In genomic region chr7:135452366-135452765, GRCm38 (mm10) we compare ENCODE assay signal across 26 mouse cellular contexts. TPM values are rescaled to one million over a fixed set of nuclear protein-coding genes. Genes with fewer than 3 reads are reported as not detected.
DNase-seq lines count a peak whose midpoint lies in the region; ATAC-seq and TF ChIP-seq lines count a peak whose summit lies in the region.
"Had no signal": no experiment of that assay in that cellular context is flagged by ENCODE, and none has a peak within 500 bp of the region (broad histone marks: within the 10 kb centered on the region; RNA-seq: fewer than 3 reads in every experiment).

No protein-coding gene starts in this region.

- no peak overlapping the region for H3K4me2 ChIP-seq in hindbrain, embryonic 15.5 days
- H3K4me2 ChIP-seq in midbrain, postnatal 0 days (ENCODE audit: low read depth, low read length, poor library complexity, severe bottlenecking) = no peak overlapping the region
- no peak overlapping the region for H3K4me2 ChIP-seq in midbrain, embryonic 13.5 days (replicated peaks)
- H3K4me2 ChIP-seq: embryonic facial prominence, embryonic 12.5 days; forebrain, embryonic 13.5 days; forebrain, embryonic 15.5 days had no signal

- no peaks in the 10 kb centered on the region for H3K27me3 ChIP-seq in hindbrain, embryonic 15.5 days
- H3K27me3 ChIP-seq in hindbrain, embryonic 10.5 days (ENCODE audit: insufficient read depth, poor library complexity, severe bottlenecking) = no peaks in the 10 kb centered on the region
- no peaks in the 10 kb centered on the region for H3K27me3 ChIP-seq in midbrain, postnatal 0 days (ENCODE audit: insufficient read depth, low read length)
- no peaks in the 10 kb centered on the region for H3K27me3 ChIP-seq in midbrain, embryonic 13.5 days
- H3K27me3 ChIP-seq: embryonic facial prominence, embryonic 12.5 days; forebrain, embryonic 13.5 days; forebrain, embryonic 15.5 days had no signal

- no peak for TF ChIP-seq CTCF in midbrain, postnatal 0 days (IDR thresholded peaks at IDR 0.05)

- ATAC-seq in hindbrain, embryonic 15.5 days (ENCODE audit: low FRiP score, low read depth) = no peak
- no peak for ATAC-seq in midbrain, postnatal 0 days (ENCODE audit: low FRiP score)
- no peak for ATAC-seq in midbrain, embryonic 13.5 days
- ATAC-seq: CD4-positive, CD25-positive, alpha-beta regulatory T cell, adult 4 months; forebrain, embryonic 13.5 days; forebrain, embryonic 15.5 days; forebrain, postnatal 0 days had no signal

- WGBS in hindbrain, embryonic 15.5 days = 64% methylated on average over 1 of the region's 1 CpGs
- WGBS in hindbrain, embryonic 10.5 days = 88% methylated on average over 1 of the region's 1 CpGs
- 40% methylated on average over 1 of the region's 1 CpGs for WGBS in midbrain, postnatal 0 days
- 73% methylated on average over 1 of the region's 1 CpGs for WGBS in midbrain, embryonic 13.5 days

- H3K4me1 ChIP-seq in hindbrain, embryonic 15.5 days (replicated peaks) = 0 out of 2 replicates have a peak, but pooled peaks cover 7% of the 10 kb centered on the region
- H3K4me1 ChIP-seq in hindbrain, embryonic 10.5 days (replicated peaks) = no peaks in the 10 kb centered on the region
- H3K4me1 ChIP-seq in midbrain, postnatal 0 days (ENCODE audit: insufficient read depth, low read length) = no peaks in the 10 kb centered on the region
- H3K4me1 ChIP-seq in midbrain, embryonic 13.5 days (replicated peaks) = no peaks in the 10 kb centered on the region
- H3K4me1 ChIP-seq: embryonic facial prominence, embryonic 10.5 days; embryonic facial prominence, embryonic 12.5 days; forebrain, embryonic 13.5 days; forebrain, embryonic 15.5 days had no signal

- H3K9ac ChIP-seq in hindbrain, embryonic 15.5 days = no peak overlapping the region
- no peak overlapping the region for H3K9ac ChIP-seq in midbrain, postnatal 0 days (replicated peaks; ENCODE audit: low read length, poor library complexity, severe bottlenecking)
- H3K9ac ChIP-seq in midbrain, embryonic 13.5 days (replicated peaks) = no peak overlapping the region
- H3K9ac ChIP-seq: embryonic facial prominence, embryonic 12.5 days; forebrain, embryonic 13.5 days; forebrain, embryonic 15.5 days; forebrain, postnatal 0 days had no signal

- no peaks in the 10 kb centered on the region for H3K36me3 ChIP-seq in hindbrain, embryonic 15.5 days
- no peaks in the 10 kb centered on the region for H3K36me3 ChIP-seq in hindbrain, embryonic 10.5 days
- H3K36me3 ChIP-seq in midbrain, postnatal 0 days (ENCODE audit: insufficient read depth, low read length) = no peaks in the 10 kb centered on the region
- H3K36me3 ChIP-seq in midbrain, embryonic 13.5 days = no peaks in the 10 kb centered on the region
- H3K36me3 ChIP-seq: embryonic facial prominence, embryonic 10.5 days; embryonic facial prominence, embryonic 12.5 days; forebrain, embryonic 15.5 days; G1E had no signal

- H3K4me3 ChIP-seq in hindbrain, embryonic 15.5 days = no peak overlapping the region
- no peak overlapping the region for H3K4me3 ChIP-seq in hindbrain, embryonic 10.5 days
- no peak overlapping the region for H3K4me3 ChIP-seq in midbrain, postnatal 0 days (ENCODE audit: low read depth, low read length)
- H3K4me3 ChIP-seq in midbrain, embryonic 13.5 days (replicated peaks) = no peak overlapping the region
- H3K4me3 ChIP-seq: embryonic facial prominence, embryonic 10.5 days; embryonic facial prominence, embryonic 12.5 days; forebrain, embryonic 13.5 days; forebrain, embryonic 15.5 days had no signal

- DNase-seq in cerebellum, adult 9-10 months = peak; percentile 4
- no peak for DNase-seq in cerebellum, postnatal 10 days
- no peak for DNase-seq in hindbrain, embryonic 10.5 days (ENCODE audit: low spot score)
- peak; percentile 64 for DNase-seq in midbrain, postnatal 0 days (ENCODE audit: low spot score)
- DNase-seq in gastrocnemius, postnatal 10 days = no peak
- DNase-seq: adrenal gland, adult 2 months; adrenal gland, postnatal 10 days; adrenal gland, postnatal 25 days; B cell, adult 2 months; cerebellum, adult 11-12 months; cerebellum, adult 9-11 months; cerebellum, postnatal 25 days; forebrain, postnatal 0 days had no signal

- no peaks in the 10 kb centered on the region for H3K9me3 ChIP-seq in hindbrain, embryonic 15.5 days
- H3K9me3 ChIP-seq in hindbrain, embryonic 10.5 days = no peaks in the 10 kb centered on the region
- no peaks in the 10 kb centered on the region for H3K9me3 ChIP-seq in midbrain, postnatal 0 days (ENCODE audit: low read length)
- no peaks in the 10 kb centered on the region for H3K9me3 ChIP-seq in midbrain, embryonic 13.5 days
- H3K9me3 ChIP-seq: embryonic facial prominence, embryonic 10.5 days; embryonic facial prominence, embryonic 12.5 days; forebrain, embryonic 13.5 days; forebrain, embryonic 15.5 days; G1E had no signal

- H3K27ac ChIP-seq in hindbrain, embryonic 15.5 days (replicated peaks) = peak overlapping the region; percentile 50
- H3K27ac ChIP-seq in hindbrain, embryonic 10.5 days = no peak overlapping the region
- H3K27ac ChIP-seq in midbrain, postnatal 0 days (ENCODE audit: low read depth, low read length) = no peak overlapping the region
- H3K27ac ChIP-seq in midbrain, embryonic 13.5 days = no peak overlapping the region
- H3K27ac ChIP-seq: embryonic facial prominence, embryonic 10.5 days; embryonic facial prominence, embryonic 12.5 days; forebrain, embryonic 13.5 days; forebrain, embryonic 15.5 days had no signal

RNA-seq across cellular contexts. Expression of gene Foxi2, which starts 42.3 kb away (rescaled TPM):
- 0.09 TPM in 1 of 2 replicates, not detected in the other for polyA plus RNA-seq in hindbrain, embryonic 15.5 days (2015; fragmentation: Nextera tagmentation; extraction: Ambion mirVana)
- 4.1 and 6.9 TPM in 2 replicates for polyA plus RNA-seq in hindbrain, embryonic 10.5 days (2016; fragmentation: Nextera tagmentation; extraction: Ambion mirVana)
- total RNA-seq in midbrain, postnatal 0 days (2014; rRNA removed) = not detected in 2 replicates
- polyA plus RNA-seq in midbrain, postnatal 0 days (2015; fragmentation: Nextera tagmentation; extraction: Ambion mirVana) = 0.07 TPM in 1 of 2 replicates, not detected in the other
- not detected in 2 replicates for polyA plus RNA-seq in midbrain, embryonic 13.5 days (2015; fragmentation: Nextera tagmentation; extraction: Ambion mirVana)
- total RNA-seq in gastrocnemius, postnatal 10 days (2021) = not detected
- total RNA-seq: adrenal gland, adult 2 months; adrenal gland, postnatal 10 days; adrenal gland, postnatal 25 days; adrenal gland, postnatal 4 days; CH12.LX; forebrain, postnatal 0 days had no signal
- polyA plus RNA-seq: adrenal gland, adult 2 months; CD4-positive, CD25-positive, alpha-beta regulatory T cell, adult 4 months; cerebellum, adult 2 months; cortical plate, adult 2 months; embryonic facial prominence, embryonic 14.5 days; forebrain, embryonic 13.5 days; forebrain, embryonic 15.5 days; G1E had no signal

Comparison
In these comparisons a context has a peak if more than half of its experiments do, and no peak if none do; other contexts are left out.
1. DNase-seq: peak in cerebellum, adult 9-10 months (single experiment) and midbrain, postnatal 0 days (single experiment); none in cerebellum, postnatal 10 days (0 of 2), hindbrain, embryonic 10.5 days (single experiment) and gastrocnemius, postnatal 10 days (single experiment).